Mouse (Mus musculus) spleen, postnatal 14 days (tissue): Measurements from ENCODE around the gene Fam78a.

Experiments
- DNase-seq, 2 experiments: peaks; one replicate each; pipeline ENCODE4 v3.0.0; 2021 to 2022; ENCODE audit warnings: low spot score in 2 of 2

Fam78a gene

GRCm38 (mm10) chr2:32096122-32096420, 11.4 kb upstream of the Fam78a start:
- no peak for DNase-seq

GRCm38 (mm10) chr2:32095351-32096121, 10.9 kb upstream of the Fam78a start, which contains the start of gene Plpp7:
Gene Plpp7 (plus strand): TSS chr2:32095528.
- no peak for DNase-seq

- DNase-seq = no peak
Measured at GRCm38 (mm10) chr2:32094001-32094707, 9.5 kb upstream of the Fam78a start.

- DNase-seq = no peak
Measured at GRCm38 (mm10) chr2:32091956-32092355, 7.3 kb upstream of the Fam78a start.

GRCm38 (mm10) chr2:32090145-32090544, 5.5 kb upstream of the Fam78a start:
- DNase-seq = no peak

GRCm38 (mm10) chr2:32089606-32090005, 4.9 kb upstream of the Fam78a start:
- no peak for DNase-seq

- no peak for DNase-seq
Measured at GRCm38 (mm10) chr2:32088372-32088981, 3.8 kb upstream of the Fam78a start.

GRCm38 (mm10) chr2:32087606-32088005, 2.9 kb upstream of the Fam78a start:
- no peak for DNase-seq

GRCm38 (mm10) chr2:32085231-32085630, 574 bp upstream of the Fam78a start:
- DNase-seq = peak; percentile 34 to 40

- DNase-seq = no peak
Measured at GRCm38 (mm10) chr2:32084872-32085199, 179 bp upstream of the Fam78a start.

GRCm38 (mm10) chr2:32083159-32084011, 1.3 kb downstream of the Fam78a start:
- DNase-seq = peak; percentile 62 to 72

- no peak for DNase-seq
Measured at GRCm38 (mm10) chr2:32082229-32082628, 2.4 kb downstream of the Fam78a start.

GRCm38 (mm10) chr2:32081296-32081929, 3.2 kb downstream of the Fam78a start:
- peak in 1 of 2 experiments; percentile 30 for DNase-seq

- DNase-seq = no peak
Measured at GRCm38 (mm10) chr2:32080681-32081080, 4.0 kb downstream of the Fam78a start.

GRCm38 (mm10) chr2:32079191-32079725, 5.4 kb downstream of the Fam78a start:
- no peak for DNase-seq

GRCm38 (mm10) chr2:32078522-32078921, 6.1 kb downstream of the Fam78a start:
- DNase-seq = peak; percentile 34 to 40

- no peak for DNase-seq
Measured at GRCm38 (mm10) chr2:32077744-32078143, 6.9 kb downstream of the Fam78a start.

GRCm38 (mm10) chr2:32075368-32075767, 9.3 kb downstream of the Fam78a start:
- no peak for DNase-seq

- DNase-seq = no peak
Measured at GRCm38 (mm10) chr2:32074404-32074803, 10.3 kb downstream of the Fam78a start.

GRCm38 (mm10) chr2:32070747-32071146, 13.9 kb downstream of the Fam78a start:
- no peak for DNase-seq
